Mouse (Mus musculus) megakaryocyte, adult 5-6 weeks (primary cell): Measurements from ENCODE around the gene Mb21d2. TPM values are rescaled to one million over a fixed set of nuclear protein-coding genes. Genes with fewer than 3 reads are reported as not detected.

ENCODE experiments used
- ATAC-seq: 2 replicates; pipeline ENCODE4 v1.8.0; 2016; ENCODE audit warnings: mild to moderate bottlenecking, inconsistent platforms; ENCODE audit not compliant: poor library complexity, severe bottlenecking
- total RNA-seq, 2 experiments: library from RNA; stranded (forward) in 1 of 2; stranded (reverse) in 1 of 2; fragments of 153-499, 151-499 nt in 1 of 2; fragments of 221-1000, 200-1000 nt in 1 of 2; gene quantifications; 2 replicates each; pipeline versions ENCODE4 v1.2.3 to v1.2.4; 2015 to 2017

Gene Mb21d2
- total RNA-seq, 2 experiments from 2014 or later, result not detected

GRCm38 (mm10) chr16:28809089-28809488 is 120.4 kb downstream of the Mb21d2 start:
- ATAC-seq, result no peak

DNA sequence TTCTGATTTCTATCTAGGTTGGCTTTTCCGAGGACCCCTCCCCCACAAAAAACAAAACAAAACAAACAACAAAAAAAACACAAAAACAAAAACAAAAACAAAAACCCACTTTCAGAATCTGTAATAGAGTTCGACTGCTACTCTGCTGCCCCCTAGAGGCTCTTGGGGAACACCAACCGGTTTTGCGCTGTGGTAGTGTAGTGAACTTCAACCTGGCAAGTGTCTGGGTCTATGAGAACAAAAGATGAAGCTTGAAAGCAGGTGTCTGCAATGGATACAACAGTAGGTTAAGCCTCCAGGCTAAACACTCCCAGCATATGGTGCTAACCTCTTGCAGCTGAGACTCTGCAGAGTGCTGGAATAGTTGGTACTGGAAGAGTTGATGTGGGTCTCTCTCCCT is 136.4 kb downstream of the Mb21d2 start:
- no peak for ATAC-seq

Other genes with a start within 250 kb of the Mb21d2 start
- 0.07 TPM in 1 of 2 replicates, not detected in the other for gene Fgf12, start 176.6 kb downstream of the Mb21d2 start, total RNA-seq (2015)
- gene Fgf12, start 176.6 kb downstream of the Mb21d2 start, total RNA-seq (2017), result 0.11 TPM in 1 of 2 replicates, not detected in the other